Mouse (Mus musculus) frontal cortex, postnatal 10 days (tissue): ENCODE results near the gene Zfp296.

Experiments
- DNase-seq, 2 experiments: peaks; one replicate each; pipeline ENCODE4 v3.0.0; 2022; ENCODE audit warnings: low spot score in 2 of 2, mixed read lengths in 1 of 2

The Zfp296 gene

GRCm38 (mm10) chr7:19607291-19607690 is 30.2 kb downstream of the Zfp296 start:
- no peak for DNase-seq

GRCm38 (mm10) chr7:19609641-19610332 is 32.7 kb downstream of the Zfp296 start:
- DNase-seq, result no peak

GRCm38 (mm10) chr7:19610969-19611368 is 33.9 kb downstream of the Zfp296 start:
- no peak for DNase-seq

GRCm38 (mm10) chr7:19615036-19615577 is 38.0 kb downstream of the Zfp296 start:
- DNase-seq, result no peak

- DNase-seq, result peak in 1 of 2 experiments; percentile 65
Observed at GRCm38 (mm10) chr7:19619004-19619801, 42.1 kb downstream of the Zfp296 start.

GRCm38 (mm10) chr7:19620811-19621210 is 43.7 kb downstream of the Zfp296 start:
- DNase-seq, result peak in 1 of 2 experiments; percentile 32

- DNase-seq, result no peak
Observed at GRCm38 (mm10) chr7:19622241-19622640, 45.2 kb downstream of the Zfp296 start.

- DNase-seq, result no peak
Observed at GRCm38 (mm10) chr7:19623433-19623832, 46.3 kb downstream of the Zfp296 start.

- DNase-seq, result no peak
Observed at GRCm38 (mm10) chr7:19627721-19628120, 50.6 kb downstream of the Zfp296 start.

- no peak for DNase-seq
Observed at GRCm38 (mm10) chr7:19628192-19628535, 51.1 kb downstream of the Zfp296 start.

- DNase-seq, result peak; percentile 89 to 90
Observed at GRCm38 (mm10) chr7:19628536-19629360, 51.7 kb downstream of the Zfp296 start.

GRCm38 (mm10) chr7:19629361-19629734 is 52.3 kb downstream of the Zfp296 start, which contains the start of gene Relb:
Gene Relb (minus strand): TSS chr7:19629438.
- peak; percentile 85 to 92 for DNase-seq
